Mouse (Mus musculus): ENCODE data around the gene Stpg3. TPM values are rescaled to one million over a fixed set of nuclear protein-coding genes. Genes with fewer than 3 reads are reported as not detected.
A peak's percentile ranks its signal among the peaks of the same experiment; 100 is the strongest.

Stpg3 gene
- polyA plus RNA-seq, 1 experiment, result not detected

GRCm38 (mm10) chr2:25186575-25186930 is 27.9 kb downstream of the Stpg3 start:
- TF ChIP-seq CTCF (IDR thresholded peaks at IDR 0.05; ENCODE audit: borderline replicate concordance, extremely low read depth, insufficient read depth, insufficient read length), result no peak
- TF ChIP-seq POLR2A (IDR thresholded peaks at IDR 0.05; ENCODE audit: borderline replicate concordance, extremely low read depth, insufficient read depth, insufficient read length, poor library complexity, severe bottlenecking), result no peak
- DNase-seq (ENCODE audit: low read depth), result no peak

- peak; percentile 95 for DNase-seq (ENCODE audit: low read depth)
- TF ChIP-seq POLR2A (IDR thresholded peaks at IDR 0.05; ENCODE audit: borderline replicate concordance, extremely low read depth, insufficient read depth, insufficient read length, poor library complexity, severe bottlenecking) (peak; percentile 94), CTCF (IDR thresholded peaks at IDR 0.05; ENCODE audit: borderline replicate concordance, extremely low read depth, insufficient read depth, insufficient read length) (peak; percentile 87)
Measured at GRCm38 (mm10) chr2:25185625-25186574, 28.5 kb downstream of the Stpg3 start.

GRCm38 (mm10) chr2:25184496-25184895 is 29.9 kb downstream of the Stpg3 start:
- DNase-seq (ENCODE audit: low read depth), result no peak
- no peak for TF ChIP-seq POLR2A (IDR thresholded peaks at IDR 0.05; ENCODE audit: borderline replicate concordance, extremely low read depth, insufficient read depth, insufficient read length, poor library complexity, severe bottlenecking)
- TF ChIP-seq CTCF (IDR thresholded peaks at IDR 0.05; ENCODE audit: borderline replicate concordance, extremely low read depth, insufficient read depth, insufficient read length), result no peak

GRCm38 (mm10) chr2:25183336-25183735 is 31.1 kb downstream of the Stpg3 start:
- TF ChIP-seq POLR2A (IDR thresholded peaks at IDR 0.05; ENCODE audit: borderline replicate concordance, extremely low read depth, insufficient read depth, insufficient read length, poor library complexity, severe bottlenecking), result no peak
- no peak for TF ChIP-seq CTCF (IDR thresholded peaks at IDR 0.05; ENCODE audit: borderline replicate concordance, extremely low read depth, insufficient read depth, insufficient read length)
- peak; percentile 13 for DNase-seq (ENCODE audit: low read depth)

GRCm38 (mm10) chr2:25182664-25183063 is 31.8 kb downstream of the Stpg3 start:
- TF ChIP-seq CTCF (IDR thresholded peaks at IDR 0.05; ENCODE audit: borderline replicate concordance, extremely low read depth, insufficient read depth, insufficient read length), result no peak
- TF ChIP-seq POLR2A (IDR thresholded peaks at IDR 0.05; ENCODE audit: borderline replicate concordance, extremely low read depth, insufficient read depth, insufficient read length, poor library complexity, severe bottlenecking), result peak; percentile 21; the same call in 1 of the 2 replicates

GRCm38 (mm10) chr2:25181891-25182397 is 32.5 kb downstream of the Stpg3 start:
- DNase-seq (ENCODE audit: low read depth), result peak; percentile 43
- 0 out of 2 replicates have a peak, but pooled peaks have one; percentile 10 for TF ChIP-seq POLR2A (IDR thresholded peaks at IDR 0.05; ENCODE audit: borderline replicate concordance, extremely low read depth, insufficient read depth, insufficient read length, poor library complexity, severe bottlenecking)
- no peak for TF ChIP-seq CTCF (IDR thresholded peaks at IDR 0.05; ENCODE audit: borderline replicate concordance, extremely low read depth, insufficient read depth, insufficient read length)

More at GRCm38 (mm10) chr2:25182664-25183063, 31.8 kb downstream of the Stpg3 start:
- DNase-seq (ENCODE audit: low read depth), result peak; percentile 93

- TF ChIP-seq POLR2A (IDR thresholded peaks at IDR 0.05; ENCODE audit: borderline replicate concordance, extremely low read depth, insufficient read depth, insufficient read length, poor library complexity, severe bottlenecking) (no peak), CTCF (IDR thresholded peaks at IDR 0.05; ENCODE audit: borderline replicate concordance, extremely low read depth, insufficient read depth, insufficient read length) (no peak)
- peak; percentile 80 for DNase-seq (ENCODE audit: low read depth)
Measured at GRCm38 (mm10) chr2:25180973-25181890, 33.2 kb downstream of the Stpg3 start.

- TF ChIP-seq POLR2A (IDR thresholded peaks at IDR 0.05; ENCODE audit: borderline replicate concordance, extremely low read depth, insufficient read depth, insufficient read length, poor library complexity, severe bottlenecking) (peak; percentile 40; the same call in 1 of the 2 replicates), CTCF (IDR thresholded peaks at IDR 0.05; ENCODE audit: borderline replicate concordance, extremely low read depth, insufficient read depth, insufficient read length) (peak; percentile 38; the same call in 1 of the 2 replicates)
- peak; percentile 98 for DNase-seq (ENCODE audit: low read depth)
Measured at GRCm38 (mm10) chr2:25180478-25180903, 33.9 kb downstream of the Stpg3 start, which contains the start of gene Nrarp. Gene Nrarp (plus strand): TSS chr2:25180758.

- DNase-seq (ENCODE audit: low read depth), result peak; percentile 27
- no peak for TF ChIP-seq CTCF (IDR thresholded peaks at IDR 0.05; ENCODE audit: borderline replicate concordance, extremely low read depth, insufficient read depth, insufficient read length)
- TF ChIP-seq POLR2A (IDR thresholded peaks at IDR 0.05; ENCODE audit: borderline replicate concordance, extremely low read depth, insufficient read depth, insufficient read length, poor library complexity, severe bottlenecking), result no peak
Measured at GRCm38 (mm10) chr2:25179566-25180217, 34.7 kb downstream of the Stpg3 start.

GRCm38 (mm10) chr2:25178285-25178972 is 36.0 kb downstream of the Stpg3 start:
- DNase-seq (ENCODE audit: low read depth), result peak; percentile 85
- TF ChIP-seq CTCF (IDR thresholded peaks at IDR 0.05; ENCODE audit: borderline replicate concordance, extremely low read depth, insufficient read depth, insufficient read length) (no peak), POLR2A (IDR thresholded peaks at IDR 0.05; ENCODE audit: borderline replicate concordance, extremely low read depth, insufficient read depth, insufficient read length, poor library complexity, severe bottlenecking) (no peak)
